Mouse (Mus musculus) hindbrain, embryonic 11.5 days (tissue): ENCODE measurements around the gene Aars2. TPM values are rescaled to one million over a fixed set of nuclear protein-coding genes. Genes with fewer than 3 reads are reported as not detected.
A peak's percentile ranks its signal among the peaks of the same experiment; 100 is the strongest.

ENCODE experiments used
- ATAC-seq: fragments of 200-750 bp; cut with Nextera tagmentation; 2 replicates; pipeline ENCODE4 v1.8.0; 2017; ENCODE audit warnings: mild to moderate bottlenecking, moderate TSS enrichment, moderate library complexity; ENCODE audit not compliant: low FRiP score
- DNase-seq: peaks from one replicate; pipeline ENCODE4 v3.0.0-alpha.2; 2015; ENCODE audit warnings: low spot score
- H3K27ac ChIP-seq: fragments of 300-500 bp; sonication (generic); 2 replicates; pipeline ENCODE4 v1.5.1; 2014; ENCODE audit warnings: mild to moderate bottlenecking, low read depth, low read length
- H3K27me3 ChIP-seq: fragments of 300-500 bp; sonication (generic); 2 replicates; pipeline ENCODE4 v1.6.1; 2014; ENCODE audit warnings: mild to moderate bottlenecking, low read length, moderate library complexity, mixed read lengths; ENCODE audit not compliant: control insufficient read depth, insufficient read depth
- H3K36me3 ChIP-seq: fragments of 300-500 bp; sonication (generic); 2 replicates; pipeline ENCODE4 v1.6.1; 2014; ENCODE audit warnings: mild to moderate bottlenecking, low read length, moderate library complexity, mixed read lengths; ENCODE audit not compliant: control insufficient read depth, insufficient read depth
- H3K4me1 ChIP-seq: fragments of 300-500 bp; sonication (generic); replicated peaks from 2 replicates; pipeline ENCODE4 v1.6.1; 2014; ENCODE audit warnings: low read length, mixed read lengths; ENCODE audit not compliant: control insufficient read depth, insufficient read depth
- H3K4me2 ChIP-seq: fragments of 300-500 bp; sonication (generic); replicated peaks from 2 replicates; pipeline ENCODE4 v1.6.1; 2014; ENCODE audit warnings: mild to moderate bottlenecking, low read depth, low read length
- H3K4me3 ChIP-seq: fragments of 300-500 bp; sonication (generic); 2 replicates; pipeline ENCODE4 v1.5.1; 2014; ENCODE audit warnings: low read depth, low read length
- H3K9ac ChIP-seq: fragments of 300-500 bp; sonication (generic); 2 replicates; pipeline ENCODE4 v1.6.1; 2014; ENCODE audit warnings: low read depth, low read length
- H3K9me3 ChIP-seq: fragments of 300-500 bp; sonication (generic); 2 replicates; pipeline ENCODE4 v1.6.1; 2016; ENCODE audit warnings: low read length; ENCODE audit not compliant: control insufficient read depth
- WGBS: fragments of 180-500 bp; shearing (Covaris S2); extraction: QIAGEN DNeasy Blood & Tissue Kit; methylation state at CpG from one replicate; pipeline ENCODE4 v1.1.7; 2014; 5-methylcytosine and 5-hydroxymethylcytosine counted together
- polyA plus RNA-seq: library from polyadenylated mRNA; unstranded; fragments of >200 nt; fragmentation: Nextera tagmentation; extraction: Ambion mirVana; gene quantifications from 2 replicates; pipeline ENCODE4 v1.2.1, GENCODE M21; 2014

Gene Aars2
- polyA plus RNA-seq, 1 experiment from 2014 or later, result 13.0 TPM

GRCm38 (mm10) chr17:45542129-45542528, 35.5 kb downstream of the Aars2 start:
- Histone ChIP-seq H3K4me2 (no peak overlapping the region), H3K9me3 (no peaks in the 10 kb centered on the region), H3K27me3 (peaks cover 42% of the 10 kb centered on the region), H3K4me3 (no peak overlapping the region), H3K4me1 (peaks cover 20% of the 10 kb centered on the region), H3K9ac (no peak overlapping the region), H3K36me3 (no peaks in the 10 kb centered on the region), H3K27ac (no peak overlapping the region)
- WGBS, result 38% methylated on average over 6 of the region's 6 CpGs
- ATAC-seq, result no peak
- no peak for DNase-seq

- Histone ChIP-seq H3K4me3 (no peak overlapping the region), H3K9me3 (no peaks in the 10 kb centered on the region), H3K27ac (no peak overlapping the region), H3K36me3 (no peaks in the 10 kb centered on the region), H3K4me1 (peaks cover 20% of the 10 kb centered on the region), H3K27me3 (peaks cover 47% of the 10 kb centered on the region), H3K4me2 (no peak overlapping the region), H3K9ac (no peak overlapping the region)
- WGBS, result 85% methylated on average over 2 of the region's 2 CpGs
- no peak for DNase-seq
- ATAC-seq, result no peak
Measured at GRCm38 (mm10) chr17:45542705-45543104, 36.1 kb downstream of the Aars2 start.

GRCm38 (mm10) chr17:45543115-45543514, 36.5 kb downstream of the Aars2 start:
- peaks cover 20% of the 10 kb centered on the region for H3K4me1 ChIP-seq
- H3K9me3 ChIP-seq, result no peaks in the 10 kb centered on the region
- DNase-seq, result no peak
- no peak overlapping the region for H3K27ac ChIP-seq
- WGBS, result 26% methylated on average over 1 of the region's 1 CpGs
- no peak overlapping the region for H3K4me3 ChIP-seq
- H3K9ac ChIP-seq, result no peak overlapping the region
- no peaks in the 10 kb centered on the region for H3K36me3 ChIP-seq
- no peak for ATAC-seq
- no peak overlapping the region for H3K4me2 ChIP-seq
- H3K27me3 ChIP-seq, result peaks cover 51% of the 10 kb centered on the region

- no peak overlapping the region for H3K9ac ChIP-seq
- no peak overlapping the region for H3K27ac ChIP-seq
- DNase-seq (peak; percentile 57), ATAC-seq (0 out of 2 replicates have a peak, but pooled peaks have one; percentile 8)
- 4% methylated on average over 23 of the region's 24 CpGs for WGBS
- no peaks in the 10 kb centered on the region for H3K9me3 ChIP-seq
- H3K36me3 ChIP-seq, result no peaks in the 10 kb centered on the region
- H3K4me1 ChIP-seq, result peaks cover 22% of the 10 kb centered on the region
- H3K4me2 ChIP-seq, result peak overlapping the region; percentile 44; the same call in 1 of the 2 replicates
- H3K4me3 ChIP-seq, result no peak overlapping the region
- peaks cover 51% of the 10 kb centered on the region for H3K27me3 ChIP-seq
Measured at GRCm38 (mm10) chr17:45544001-45544872, 37.6 kb downstream of the Aars2 start.

- Histone ChIP-seq H3K4me2 (peak overlapping the region; percentile 44), H3K36me3 (no peaks in the 10 kb centered on the region), H3K27ac (no peak overlapping the region), H3K27me3 (peaks cover 51% of the 10 kb centered on the region), H3K4me3 (peak overlapping the region; percentile 23), H3K4me1 (peaks cover 22% of the 10 kb centered on the region), H3K9me3 (no peaks in the 10 kb centered on the region), H3K9ac (0 out of 2 replicates have a peak overlapping the region, but pooled peaks have one; percentile 25)
- ATAC-seq (peak; percentile 18; the same call in 1 of the 2 replicates), DNase-seq (peak; percentile 54)
- WGBS, result 1% methylated on average over 34 of the region's 46 CpGs
Measured at GRCm38 (mm10) chr17:45544873-45545277, 38.2 kb downstream of the Aars2 start.

- no peak for ATAC-seq
- H3K9ac ChIP-seq, result 0 out of 2 replicates have a peak overlapping the region, but pooled peaks have one; percentile 25
Measured at GRCm38 (mm10) chr17:45545278-45545961, 38.8 kb downstream of the Aars2 start.

GRCm38 (mm10) chr17:45546941-45547340, 40.3 kb downstream of the Aars2 start:
- H3K36me3 ChIP-seq, result no peaks in the 10 kb centered on the region
- no peak overlapping the region for H3K27ac ChIP-seq
- no peak overlapping the region for H3K4me2 ChIP-seq
- no peak overlapping the region for H3K4me3 ChIP-seq
- no peak for ATAC-seq
- DNase-seq, result no peak
- H3K9me3 ChIP-seq, result no peaks in the 10 kb centered on the region
- peaks cover 22% of the 10 kb centered on the region for H3K4me1 ChIP-seq
- H3K27me3 ChIP-seq, result peaks cover 51% of the 10 kb centered on the region
- H3K9ac ChIP-seq, result no peak overlapping the region
- 65% methylated on average over 16 of the region's 16 CpGs for WGBS

More at GRCm38 (mm10) chr17:45545278-45545961, 38.8 kb downstream of the Aars2 start:
- Histone ChIP-seq H3K4me3 (peak overlapping the region; percentile 23), H3K9me3 (no peaks in the 10 kb centered on the region), H3K4me1 (peaks cover 22% of the 10 kb centered on the region), H3K36me3 (no peaks in the 10 kb centered on the region), H3K4me2 (peak overlapping the region; percentile 44), H3K27me3 (peaks cover 51% of the 10 kb centered on the region), H3K27ac (no peak overlapping the region)
- peak; percentile 50 for DNase-seq
- 5% methylated on average over 74 of the region's 74 CpGs for WGBS

GRCm38 (mm10) chr17:45547461-45548190, 41.0 kb downstream of the Aars2 start:
- Histone ChIP-seq H3K9me3 (no peaks in the 10 kb centered on the region), H3K9ac (no peak overlapping the region), H3K27ac (no peak overlapping the region), H3K4me2 (no peak overlapping the region), H3K4me1 (peaks cover 22% of the 10 kb centered on the region), H3K27me3 (peaks cover 51% of the 10 kb centered on the region), H3K4me3 (no peak overlapping the region), H3K36me3 (no peaks in the 10 kb centered on the region)
- WGBS, result 77% methylated on average over 5 of the region's 5 CpGs
- no peak for ATAC-seq
- DNase-seq, result no peak
